Mouse (Mus musculus) liver, embryonic 14.5 days (tissue): Measurements from ENCODE around the gene Acbd4. TPM values are rescaled to one million over a fixed set of nuclear protein-coding genes. Genes with fewer than 3 reads are reported as not detected.

Experiments
- ATAC-seq: fragments of 200-750 bp; cut with Nextera tagmentation; 2 replicates; pipeline ENCODE4 v1.8.0; 2017; ENCODE audit warnings: moderate number of reproducible peaks, mild to moderate bottlenecking, moderate library complexity; ENCODE audit not compliant: insufficient read depth
- DNase-seq, 3 experiments: peaks; one replicate each; pipeline ENCODE4 v3.0.0-alpha.2; 2012 to 2013; ENCODE audit warnings: low read depth in 3 of 3, low spot score in 3 of 3
- H3K27ac ChIP-seq: fragments of 300-500 bp; sonication (generic); 2 replicates; pipeline ENCODE4 v1.5.1; 2014; ENCODE audit warnings: moderate library complexity, mild to moderate bottlenecking, control low read depth, inconsistent platforms
- H3K27me3 ChIP-seq: fragments of 300-500 bp; sonication (generic); 2 replicates; pipeline ENCODE4 v1.6.1; 2014; ENCODE audit warnings: mild to moderate bottlenecking, low read length, moderate library complexity; ENCODE audit not compliant: control insufficient read depth, insufficient read depth
- H3K36me3 ChIP-seq: fragments of 300-500 bp; sonication (generic); replicated peaks from 2 replicates; pipeline ENCODE4 v1.6.1; 2014; ENCODE audit warnings: low read depth; ENCODE audit not compliant: control insufficient read depth, insufficient read depth
- H3K4me1 ChIP-seq, 2 experiments: fragments of 200-500 bp in 1 of 2; fragments of 300-500 bp in 1 of 2; sonication (generic) in 1 of 2; replicated peaks; 2 replicates each; pipeline ENCODE4 v1.6.1; 2012 to 2014; ENCODE audit warnings: antibody characterized with exemption in 1 of 2, inconsistent platforms in 1 of 2, low read length in 1 of 2; ENCODE audit not compliant: control insufficient read depth in 2 of 2, insufficient read depth in 2 of 2
- H3K4me2 ChIP-seq: fragments of 300-500 bp; sonication (generic); 2 replicates; pipeline ENCODE4 v1.6.1; 2014; ENCODE audit warnings: low read depth, mild to moderate bottlenecking, control low read depth, moderate library complexity
- H3K4me3 ChIP-seq, 2 experiments: fragments of 200-500 bp in 1 of 2; fragments of 300-500 bp in 1 of 2; sonication (generic) in 1 of 2; 2 replicates each; pipeline ENCODE4 v1.5.1; 2012 to 2014; ENCODE audit warnings: low read depth in 2 of 2, low read length in 2 of 2, mild to moderate bottlenecking in 2 of 2, control low read depth in 1 of 2, inconsistent platforms in 1 of 2, moderate library complexity in 1 of 2; ENCODE audit not compliant: insufficient read depth in 1 of 2
- H3K9ac ChIP-seq: fragments of 300-500 bp; sonication (generic); replicated peaks from 2 replicates; pipeline ENCODE4 v1.6.1; 2014; ENCODE audit warnings: mild to moderate bottlenecking, control low read depth, moderate library complexity
- H3K9me3 ChIP-seq: fragments of 300-500 bp; sonication (generic); 2 replicates; pipeline ENCODE4 v1.6.1; 2016; ENCODE audit warnings: low read length, mixed read lengths; ENCODE audit not compliant: control insufficient read depth
- CTCF ChIP-seq: IDR thresholded peaks from 2 replicates; pipeline ENCODE4 v1.5.1; 2016; ENCODE audit warnings: antibody characterized with exemption, low read depth, control low read depth
- EP300 ChIP-seq: IDR thresholded peaks from 2 replicates; pipeline ENCODE4 v1.6.1; 2016; ENCODE audit warnings: antibody characterized with exemption, low read depth
- WGBS: fragments of 180-500 bp; shearing (Covaris S2); extraction: QIAGEN DNeasy Blood & Tissue Kit; methylation state at CpG from one replicate; pipeline ENCODE4 v1.1.7; 2014; ENCODE audit not compliant: insufficient replicate concordance; 5-methylcytosine and 5-hydroxymethylcytosine counted together
- polyA plus RNA-seq, 2 experiments: library from polyadenylated mRNA; depleted of rRNA in 1 of 2; stranded (reverse) in 1 of 2; unstranded in 1 of 2; fragments of >200 nt; fragmentation: Nextera tagmentation in 1 of 2; extraction: Ambion mirVana in 1 of 2; gene quantifications; 2 replicates each; pipeline versions ENCODE4 v1.2.1 to v1.2.3; 2012 to 2014

Gene Acbd4
- polyA plus RNA-seq, 2 experiments: 27.3 to 49.7 TPM

- ATAC-seq: no peak
- no peak overlapping the region for H3K4me3 ChIP-seq
- DNase-seq: no peak
- no peaks in the 10 kb centered on the region; the same call in 1 of the 2 replicates for H3K36me3 ChIP-seq
- no peaks in the 10 kb centered on the region for H3K9me3 ChIP-seq
- peaks cover 11 to 21% of the 10 kb centered on the region in 2 experiments for H3K4me1 ChIP-seq
- no peak overlapping the region for H3K9ac ChIP-seq
- H3K27me3 ChIP-seq: no peaks in the 10 kb centered on the region; the same call in 1 of the 2 replicates
- WGBS: 67% methylated on average over 12 of the region's 12 CpGs
- H3K4me2 ChIP-seq: 0 out of 2 replicates have a peak overlapping the region, but pooled peaks have one; percentile 1
- no peak overlapping the region for H3K27ac ChIP-seq
- TF ChIP-seq CTCF: no peak
- no peak for TF ChIP-seq EP300
Observed at GRCm38 (mm10) chr11:103113005-103113404, 11.5 kb downstream of the Acbd4 start.

- Histone ChIP-seq H3K4me3 (no peak overlapping the region), H3K27me3 (no peaks in the 10 kb centered on the region; the same call in 1 of the 2 replicates), H3K27ac (no peak overlapping the region), H3K9ac (no peak overlapping the region), H3K4me1 (peaks cover 17 to 24% of the 10 kb centered on the region in 2 experiments), H3K9me3 (no peaks in the 10 kb centered on the region), H3K36me3 (no peaks in the 10 kb centered on the region), H3K4me2 (peak overlapping the region; percentile 65)
- ATAC-seq: no peak
- no peak for DNase-seq
- WGBS: 77% methylated on average over 4 of the region's 4 CpGs
- TF ChIP-seq EP300: no peak
- no peak for TF ChIP-seq CTCF
Observed at GRCm38 (mm10) chr11:103113771-103114170, 12.3 kb downstream of the Acbd4 start.

GRCm38 (mm10) chr11:103114270-103114943 is 12.9 kb downstream of the Acbd4 start:
- WGBS: 79% methylated on average over 11 of the region's 11 CpGs
- H3K9me3 ChIP-seq: no peaks in the 10 kb centered on the region
- no peaks in the 10 kb centered on the region; the same call in 1 of the 2 replicates for H3K27me3 ChIP-seq
- peak overlapping the region; percentile 71 for H3K9ac ChIP-seq
- DNase-seq (no peak), ATAC-seq (no peak)
- H3K4me2 ChIP-seq: peak overlapping the region; percentile 65
- peak overlapping the region; percentile 65 to 72 for H3K4me3 ChIP-seq
- TF ChIP-seq EP300 (no peak), CTCF (no peak)
- H3K27ac ChIP-seq: peak overlapping the region; percentile 90
- peaks cover 17 to 24% of the 10 kb centered on the region in 2 experiments for H3K4me1 ChIP-seq
- H3K36me3 ChIP-seq: no peaks in the 10 kb centered on the region

- Histone ChIP-seq H3K36me3 (no peaks in the 10 kb centered on the region), H3K9me3 (no peaks in the 10 kb centered on the region), H3K27me3 (no peaks in the 10 kb centered on the region; the same call in 1 of the 2 replicates), H3K27ac (peak overlapping the region; percentile 90), H3K4me2 (peak overlapping the region; percentile 65), H3K9ac (peak overlapping the region; percentile 71), H3K4me1 (peaks cover 17 to 24% of the 10 kb centered on the region in 2 experiments), H3K4me3 (peak overlapping the region; percentile 65 to 72)
- TF ChIP-seq CTCF (no peak; the same call in 1 of the 2 replicates), EP300 (peak; percentile 44; the same call in 1 of the 2 replicates)
- ATAC-seq (peak; percentile 74), DNase-seq (peak; percentile 77 to 82 (median 78))
- WGBS: under 1% methylated on average over 34 of the region's 34 CpGs
Observed at GRCm38 (mm10) chr11:103115163-103116007, 13.9 kb downstream of the Acbd4 start.
